Mouse (Mus musculus) hindbrain, embryonic 15.5 days (tissue): Measurements from ENCODE around the gene Nfkb1. TPM values are rescaled to one million over a fixed set of nuclear protein-coding genes. Genes with fewer than 3 reads are reported as not detected.

Source experiments
- ATAC-seq: fragments of 200-750 bp; cut with Nextera tagmentation; 2 replicates; pipeline ENCODE4 v1.8.0; 2017; ENCODE audit warnings: low read depth, moderate number of reproducible peaks, moderate TSS enrichment; ENCODE audit not compliant: low FRiP score
- H3K27ac ChIP-seq: fragments of 300-500 bp; sonication (generic); replicated peaks from 2 replicates; pipeline ENCODE4 v1.5.1; 2015; ENCODE audit warnings: mild to moderate bottlenecking, inconsistent platforms
- H3K27me3 ChIP-seq: fragments of 300-500 bp; sonication (generic); 2 replicates; pipeline ENCODE4 v1.6.1; 2015; ENCODE audit warnings: control low read depth, inconsistent platforms
- H3K36me3 ChIP-seq: fragments of 300-500 bp; sonication (generic); 2 replicates; pipeline ENCODE4 v1.6.1; 2015; ENCODE audit warnings: control low read depth, inconsistent platforms
- H3K4me1 ChIP-seq: fragments of 300-500 bp; sonication (generic); replicated peaks from 2 replicates; pipeline ENCODE4 v1.6.1; 2015; ENCODE audit warnings: control low read depth, inconsistent platforms
- H3K4me2 ChIP-seq: fragments of 300-500 bp; sonication (generic); 2 replicates; pipeline ENCODE4 v1.6.1; 2015; ENCODE audit warnings: moderate library complexity, mild to moderate bottlenecking, inconsistent platforms
- H3K4me3 ChIP-seq: fragments of 300-500 bp; sonication (generic); 2 replicates; pipeline ENCODE4 v1.5.1; 2015; ENCODE audit warnings: mild to moderate bottlenecking, inconsistent platforms
- H3K9ac ChIP-seq: fragments of 300-500 bp; sonication (generic); 2 replicates; pipeline ENCODE4 v1.6.1; 2015; ENCODE audit warnings: inconsistent platforms
- H3K9me3 ChIP-seq: fragments of 300-500 bp; sonication (generic); 2 replicates; pipeline ENCODE4 v1.6.1; 2016; ENCODE audit warnings: control low read depth, inconsistent platforms
- WGBS: fragments of 180-500 bp; shearing (Covaris S2); methylation state at CpG from one replicate; pipeline ENCODE4 v1.1.7; 2015; 5-methylcytosine and 5-hydroxymethylcytosine counted together
- polyA plus RNA-seq: library from polyadenylated mRNA; unstranded; fragments of >200 nt; fragmentation: Nextera tagmentation; extraction: Ambion mirVana; gene quantifications from 2 replicates; pipeline ENCODE4 v1.2.1, GENCODE M21; 2015

Gene Nfkb1
- polyA plus RNA-seq, 1 experiment from 2014 or later = 8.4 TPM

DNA sequence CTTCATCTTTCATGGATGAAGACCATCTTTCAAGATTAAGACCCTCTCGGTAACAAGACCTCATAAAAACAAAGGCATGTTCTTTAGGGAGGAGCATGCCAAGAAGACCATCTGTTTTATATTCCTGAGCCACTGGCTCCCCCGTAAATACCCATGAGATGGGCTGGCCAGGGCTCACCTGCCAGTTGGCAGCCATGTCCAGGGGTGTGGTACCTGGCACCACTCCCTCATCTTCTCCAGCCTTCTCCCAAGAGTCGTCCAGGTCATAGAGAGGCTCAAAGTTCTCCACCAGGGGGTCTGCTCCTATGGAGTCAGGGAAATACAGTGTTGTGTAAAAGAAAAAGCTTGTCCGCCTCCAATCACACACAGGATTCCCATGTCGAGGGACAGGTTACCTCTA is 100.0 kb downstream of the Nfkb1 start:
- ATAC-seq = no peak
- H3K27ac ChIP-seq = no peak overlapping the region
- H3K9ac ChIP-seq = no peak overlapping the region
- H3K4me2 ChIP-seq = no peak overlapping the region
- no peaks in the 10 kb centered on the region for H3K27me3 ChIP-seq
- H3K36me3 ChIP-seq = peaks cover 20% of the 10 kb centered on the region; the same call in 1 of the 2 replicates
- 67% methylated on average over 5 of the region's 5 CpGs for WGBS
- no peaks in the 10 kb centered on the region for H3K4me1 ChIP-seq
- H3K9me3 ChIP-seq = no peaks in the 10 kb centered on the region
- H3K4me3 ChIP-seq = no peak overlapping the region

DNA sequence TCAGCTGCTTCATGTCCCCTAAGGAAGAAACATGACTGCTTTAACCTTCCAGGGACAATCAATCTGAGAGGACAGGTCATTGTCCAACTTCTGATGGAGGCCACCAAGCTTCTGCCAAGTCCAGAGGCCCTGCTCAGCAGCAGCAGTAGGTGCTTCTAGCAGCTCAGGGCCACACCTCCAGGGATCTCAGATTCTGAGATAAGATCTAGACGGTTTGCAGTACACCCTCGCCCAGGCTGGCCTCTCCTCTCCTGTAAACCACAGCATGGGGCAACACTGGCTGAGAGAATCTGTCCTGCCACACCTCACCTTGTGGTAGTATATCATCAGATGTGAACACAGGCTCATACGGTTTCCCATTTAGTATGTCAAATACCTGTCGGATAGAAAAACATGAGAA is 100.9 kb downstream of the Nfkb1 start:
- H3K27me3 ChIP-seq = no peaks in the 10 kb centered on the region
- H3K36me3 ChIP-seq = peaks cover 20% of the 10 kb centered on the region; the same call in 1 of the 2 replicates
- no peaks in the 10 kb centered on the region for H3K4me1 ChIP-seq
- ATAC-seq = no peak
- no peaks in the 10 kb centered on the region for H3K9me3 ChIP-seq
- no peak overlapping the region for H3K9ac ChIP-seq
- H3K27ac ChIP-seq = no peak overlapping the region
- 83% methylated on average over 4 of the region's 4 CpGs for WGBS
- H3K4me2 ChIP-seq = no peak overlapping the region
- no peak overlapping the region for H3K4me3 ChIP-seq

DNA sequence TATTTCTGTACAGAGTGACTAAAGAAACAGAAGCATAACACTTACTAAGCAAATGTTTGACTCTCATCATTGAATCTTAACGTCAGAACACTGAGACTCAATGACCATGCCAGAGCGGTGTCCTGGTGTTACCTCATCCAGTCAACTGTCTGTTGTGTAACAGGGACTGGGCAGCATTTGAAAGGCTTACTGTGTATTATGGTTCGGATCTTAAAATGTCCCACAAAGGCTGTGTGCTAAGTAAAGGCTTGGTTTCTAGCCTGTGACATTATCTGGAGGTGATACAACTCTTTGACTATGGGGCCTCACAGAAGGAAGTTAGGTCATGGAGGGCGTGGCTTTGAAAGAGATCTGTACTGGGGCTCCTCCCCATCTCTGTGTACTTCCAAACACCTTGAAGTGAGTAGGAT is 104.9 kb downstream of the Nfkb1 start:
- H3K4me3 ChIP-seq = no peak overlapping the region
- WGBS = 89% methylated on average over 4 of the region's 4 CpGs
- peaks cover 16% of the 10 kb centered on the region; the same call in 1 of the 2 replicates for H3K36me3 ChIP-seq
- peaks cover 2% of the 10 kb centered on the region; the same call in 1 of the 2 replicates for H3K4me1 ChIP-seq
- no peak overlapping the region for H3K4me2 ChIP-seq
- ATAC-seq = no peak
- H3K9ac ChIP-seq = no peak overlapping the region
- no peaks in the 10 kb centered on the region for H3K9me3 ChIP-seq
- H3K27me3 ChIP-seq = no peaks in the 10 kb centered on the region
- H3K27ac ChIP-seq = no peak overlapping the region

DNA sequence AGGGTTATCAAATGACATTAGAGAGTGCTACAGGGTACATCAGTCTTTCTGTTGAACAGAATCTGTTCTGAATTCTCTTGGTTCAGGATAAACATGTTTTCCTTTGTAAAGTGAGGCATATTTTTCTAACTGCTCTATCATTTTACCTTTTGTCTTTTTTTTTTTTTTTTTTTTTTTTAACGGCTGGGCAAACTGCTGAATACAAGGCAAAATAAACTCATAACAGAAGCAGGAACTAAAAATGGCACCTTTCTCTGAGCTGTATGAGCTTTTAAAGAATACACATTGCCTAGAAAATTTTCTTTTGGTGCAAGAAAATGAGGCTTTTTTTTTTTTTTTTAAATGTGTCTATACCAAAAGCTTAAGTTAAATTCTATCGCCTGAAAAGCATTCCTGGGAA is 105.3 kb downstream of the Nfkb1 start:
- Histone ChIP-seq H3K4me3 (no peak overlapping the region), H3K36me3 (peaks cover 12% of the 10 kb centered on the region; the same call in 1 of the 2 replicates)

DNA sequence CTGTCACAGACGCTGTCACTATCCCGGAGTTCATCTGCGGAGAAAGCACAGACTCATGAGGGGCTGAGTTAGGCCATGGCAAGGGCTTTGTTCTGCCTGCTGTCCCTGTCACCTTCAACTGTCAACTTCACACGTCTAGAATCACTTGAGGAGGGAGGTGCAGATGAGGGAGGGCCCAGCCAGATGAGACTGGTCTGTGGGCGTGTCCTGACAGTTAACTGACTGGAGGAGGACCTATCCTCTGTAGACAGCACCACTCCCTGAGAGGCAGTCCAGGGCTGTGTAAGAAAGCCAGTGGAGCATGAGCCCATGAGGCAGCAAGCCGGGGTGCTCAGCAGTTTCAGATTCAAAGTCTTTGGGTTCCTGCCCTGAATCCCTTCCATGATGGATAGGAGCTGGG is 105.9 kb downstream of the Nfkb1 start:
- H3K36me3 ChIP-seq = peaks cover 12% of the 10 kb centered on the region; the same call in 1 of the 2 replicates
- ATAC-seq = 0 out of 2 replicates have a peak, but pooled peaks have one; percentile 52
- no peaks in the 10 kb centered on the region for H3K9me3 ChIP-seq
- WGBS = 60% methylated on average over 6 of the region's 6 CpGs
- no peak overlapping the region for H3K9ac ChIP-seq
- H3K4me1 ChIP-seq = peaks cover 5% of the 10 kb centered on the region; the same call in 1 of the 2 replicates
- H3K4me2 ChIP-seq = no peak overlapping the region
- H3K27ac ChIP-seq = no peak overlapping the region
- no peaks in the 10 kb centered on the region for H3K27me3 ChIP-seq
- no peak overlapping the region for H3K4me3 ChIP-seq

More for the DNA sequence above, 105.3 kb downstream of the Nfkb1 start:
- H3K4me2 ChIP-seq = no peak overlapping the region
- ATAC-seq = no peak
- peaks cover 5% of the 10 kb centered on the region; the same call in 1 of the 2 replicates for H3K4me1 ChIP-seq
- H3K9me3 ChIP-seq = no peaks in the 10 kb centered on the region
- 94% methylated on average over 2 of the region's 2 CpGs for WGBS
- no peak overlapping the region for H3K9ac ChIP-seq
- H3K27me3 ChIP-seq = no peaks in the 10 kb centered on the region
- no peak overlapping the region for H3K27ac ChIP-seq

DNA sequence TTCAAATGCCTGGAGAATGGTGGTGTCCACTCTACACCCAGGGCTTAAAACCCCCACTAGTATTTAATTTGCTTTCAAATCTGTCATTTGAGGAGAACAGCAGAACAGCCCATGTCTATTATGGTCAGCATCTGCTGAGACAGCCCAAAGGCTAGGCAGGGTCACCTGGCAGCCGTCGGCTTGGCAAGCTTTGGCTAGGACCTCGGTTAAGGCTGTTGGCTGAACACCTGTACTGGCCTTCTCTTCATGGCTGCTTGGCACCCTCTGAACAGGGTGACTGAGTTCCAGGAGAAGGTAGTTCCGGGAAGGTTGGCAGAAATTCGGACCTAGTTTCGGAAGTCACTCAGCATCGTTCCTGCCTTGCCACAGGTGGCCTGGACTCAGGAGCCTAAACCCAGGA is 109.1 kb downstream of the Nfkb1 start:
- Histone ChIP-seq H3K4me2 (no peak overlapping the region), H3K9me3 (no peaks in the 10 kb centered on the region), H3K27ac (no peak overlapping the region), H3K4me1 (peaks cover 5% of the 10 kb centered on the region; the same call in 1 of the 2 replicates), H3K27me3 (no peaks in the 10 kb centered on the region), H3K9ac (no peak overlapping the region), H3K36me3 (0 out of 2 replicates have a peak, but pooled peaks cover 4% of the 10 kb centered on the region), H3K4me3 (no peak overlapping the region)
- no peak for ATAC-seq
- WGBS = 82% methylated on average over 7 of the region's 7 CpGs

DNA sequence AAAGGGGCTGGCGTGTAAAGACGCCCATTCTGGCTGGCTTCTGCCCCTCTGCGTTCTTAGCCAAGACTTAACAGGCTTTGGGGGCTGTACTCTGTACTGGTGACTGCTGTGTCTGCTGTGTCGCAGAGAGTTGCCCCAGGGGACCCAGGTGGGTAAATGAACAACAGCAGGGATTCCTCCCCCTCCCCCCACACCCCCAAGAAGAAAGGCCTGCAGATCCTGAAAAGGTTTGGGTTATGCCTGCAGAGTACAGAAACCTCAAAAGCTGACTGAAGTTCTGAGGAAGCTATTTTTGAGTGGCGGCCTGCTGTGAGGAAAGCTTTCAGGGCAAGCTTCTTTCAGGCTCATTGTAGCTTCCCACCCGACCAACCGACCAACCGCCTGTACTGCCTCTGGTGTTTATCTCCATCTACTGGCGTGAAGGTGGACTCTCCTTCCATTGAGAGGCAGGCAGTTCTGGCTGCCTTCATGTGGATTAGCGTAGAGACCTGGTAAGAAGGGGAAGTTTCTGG is 109.7 kb downstream of the Nfkb1 start:
- Histone ChIP-seq H3K4me1 (peaks cover 5% of the 10 kb centered on the region; the same call in 1 of the 2 replicates), H3K9ac (no peak overlapping the region), H3K27me3 (no peaks in the 10 kb centered on the region), H3K27ac (no peak overlapping the region), H3K4me3 (no peak overlapping the region), H3K9me3 (no peaks in the 10 kb centered on the region), H3K36me3 (0 out of 2 replicates have a peak, but pooled peaks cover 2% of the 10 kb centered on the region), H3K4me2 (no peak overlapping the region)
- peak; percentile 65; the same call in 1 of the 2 replicates for ATAC-seq
- 12% methylated on average over 10 of the region's 10 CpGs for WGBS

DNA sequence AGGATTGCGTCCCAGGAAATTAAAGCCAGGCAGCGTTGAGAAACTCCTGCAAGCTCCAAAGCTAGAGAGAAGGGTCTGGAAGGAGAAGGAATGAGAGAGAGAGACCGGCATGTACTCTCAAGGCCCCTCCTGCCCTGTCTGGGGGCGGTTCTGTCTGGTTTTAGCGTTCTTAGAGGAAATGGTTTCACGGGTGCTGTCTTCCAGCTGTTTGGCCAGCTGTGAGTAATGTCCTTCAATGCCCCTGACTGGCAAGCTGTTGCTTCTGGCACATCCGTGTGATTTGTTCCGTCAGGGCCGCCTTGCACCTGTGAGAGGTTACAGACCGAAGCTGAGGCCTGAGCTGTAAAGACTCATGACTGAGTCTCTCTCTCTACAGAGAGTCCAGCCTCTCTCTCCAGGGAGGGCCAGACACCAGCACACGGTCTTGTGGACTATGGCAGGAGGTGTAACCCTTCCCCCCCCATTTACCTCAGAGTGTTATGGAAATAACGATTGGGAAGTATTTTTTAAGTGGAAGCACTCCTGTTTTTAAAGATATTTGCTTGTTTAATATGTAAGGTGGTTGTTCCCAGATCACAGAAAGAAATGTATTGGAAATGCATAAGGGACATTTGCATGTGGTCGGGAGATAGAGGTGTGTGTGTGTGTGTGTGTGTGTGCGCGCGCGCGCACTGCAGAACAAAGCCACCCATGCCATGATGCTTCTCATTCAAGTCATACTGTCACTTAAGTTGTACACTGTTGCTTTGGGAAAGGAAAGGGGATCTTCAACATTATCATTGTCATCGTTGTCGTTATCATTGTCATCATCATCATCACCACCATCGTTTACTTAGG is 110.7 kb downstream of the Nfkb1 start:
- Histone ChIP-seq H3K27ac (no peak overlapping the region), H3K27me3 (no peaks in the 10 kb centered on the region), H3K4me2 (no peak overlapping the region), H3K36me3 (no peaks in the 10 kb centered on the region), H3K4me3 (no peak overlapping the region), H3K9ac (no peak overlapping the region), H3K4me1 (peaks cover 5% of the 10 kb centered on the region; the same call in 1 of the 2 replicates), H3K9me3 (no peaks in the 10 kb centered on the region)
- ATAC-seq = no peak
- WGBS = 82% methylated on average over 21 of the region's 21 CpGs

DNA sequence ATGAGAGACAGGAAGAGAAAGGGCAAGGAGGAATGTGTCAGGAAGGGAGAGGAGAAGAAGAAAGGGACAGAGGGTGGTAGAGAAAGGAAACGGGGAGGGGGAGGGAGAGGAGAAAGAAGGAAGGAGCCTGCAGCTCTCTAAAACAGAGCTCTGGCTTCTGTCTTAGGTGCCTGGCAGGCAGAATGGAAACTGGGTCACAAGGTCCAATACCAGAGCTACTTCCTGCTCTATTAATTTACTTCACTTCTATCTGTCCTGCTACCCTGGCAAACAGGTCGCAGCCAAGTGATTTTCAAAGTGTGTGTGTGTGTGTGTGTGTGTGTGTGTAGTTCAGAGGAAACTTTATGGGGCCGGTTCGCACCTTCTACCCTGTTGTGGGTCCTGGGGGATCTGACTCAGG is 112.2 kb downstream of the Nfkb1 start:
- no peaks in the 10 kb centered on the region for H3K36me3 ChIP-seq
- WGBS = 73% methylated on average over 4 of the region's 4 CpGs
- ATAC-seq = no peak
- no peaks in the 10 kb centered on the region for H3K9me3 ChIP-seq
- no peak overlapping the region for H3K4me2 ChIP-seq
- H3K27me3 ChIP-seq = no peaks in the 10 kb centered on the region
- H3K9ac ChIP-seq = no peak overlapping the region
- no peak overlapping the region for H3K4me3 ChIP-seq
- peaks cover 5% of the 10 kb centered on the region; the same call in 1 of the 2 replicates for H3K4me1 ChIP-seq
- H3K27ac ChIP-seq = no peak overlapping the region

DNA sequence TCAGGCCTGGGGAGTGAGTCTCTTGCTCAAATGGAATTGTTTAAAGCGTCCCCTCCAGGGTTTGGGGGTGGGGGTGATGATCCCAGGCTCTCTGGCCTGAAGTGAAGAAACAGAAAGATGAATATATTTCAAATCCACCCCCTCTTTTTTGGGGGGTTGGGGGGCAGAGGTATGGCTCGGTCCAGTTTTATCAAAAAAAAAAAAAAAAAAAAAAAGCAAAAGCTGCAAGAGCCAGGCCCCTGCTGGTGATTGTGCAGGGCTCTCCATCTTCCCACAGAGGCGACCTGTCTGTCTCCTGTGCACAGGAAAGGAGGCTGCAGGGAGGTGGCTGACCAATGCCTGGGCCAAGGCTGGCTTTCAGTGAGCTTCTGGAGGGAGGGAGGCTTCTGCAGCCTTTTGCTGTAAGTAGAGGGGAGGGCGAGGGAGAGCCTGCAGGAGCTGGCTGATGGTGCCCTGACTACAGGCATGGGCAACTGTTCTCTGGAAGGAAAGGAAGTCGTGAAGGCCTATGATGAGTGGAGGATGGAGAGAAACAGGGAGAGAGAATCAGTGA is 112.7 kb downstream of the Nfkb1 start:
- no peak overlapping the region for H3K4me3 ChIP-seq
- WGBS = 59% methylated on average over 5 of the region's 5 CpGs
- H3K4me1 ChIP-seq = peaks cover 5% of the 10 kb centered on the region; the same call in 1 of the 2 replicates
- no peak overlapping the region for H3K27ac ChIP-seq
- no peaks in the 10 kb centered on the region for H3K36me3 ChIP-seq
- H3K9me3 ChIP-seq = no peaks in the 10 kb centered on the region
- ATAC-seq = no peak
- H3K4me2 ChIP-seq = no peak overlapping the region
- H3K9ac ChIP-seq = no peak overlapping the region
- no peaks in the 10 kb centered on the region for H3K27me3 ChIP-seq

DNA sequence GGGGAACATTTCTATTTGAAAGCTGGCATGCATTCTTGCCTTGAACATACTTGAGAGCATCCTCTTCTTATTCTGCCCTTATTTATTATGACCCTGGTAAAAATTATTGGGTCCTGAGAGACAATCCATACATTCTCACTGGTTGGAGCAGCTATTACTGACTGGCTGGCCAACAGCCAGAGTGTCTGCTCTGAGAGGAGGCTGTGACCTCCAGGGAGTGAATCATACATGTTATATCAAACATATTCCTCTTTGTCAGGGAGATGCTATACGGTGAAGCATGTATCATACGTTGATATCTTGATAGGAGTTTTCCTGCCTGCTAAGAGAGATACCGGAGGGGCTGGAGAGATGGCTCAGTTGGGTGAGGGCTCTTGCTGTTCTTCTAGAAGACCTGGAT is 116.2 kb downstream of the Nfkb1 start:
- no peak overlapping the region for H3K4me2 ChIP-seq
- no peak overlapping the region for H3K4me3 ChIP-seq
- no peak overlapping the region for H3K27ac ChIP-seq
- 84% methylated on average over 3 of the region's 3 CpGs for WGBS
- H3K4me1 ChIP-seq = no peaks in the 10 kb centered on the region
- H3K27me3 ChIP-seq = no peaks in the 10 kb centered on the region
- H3K9me3 ChIP-seq = no peaks in the 10 kb centered on the region
- H3K36me3 ChIP-seq = no peaks in the 10 kb centered on the region
- ATAC-seq = no peak
- no peak overlapping the region for H3K9ac ChIP-seq

DNA sequence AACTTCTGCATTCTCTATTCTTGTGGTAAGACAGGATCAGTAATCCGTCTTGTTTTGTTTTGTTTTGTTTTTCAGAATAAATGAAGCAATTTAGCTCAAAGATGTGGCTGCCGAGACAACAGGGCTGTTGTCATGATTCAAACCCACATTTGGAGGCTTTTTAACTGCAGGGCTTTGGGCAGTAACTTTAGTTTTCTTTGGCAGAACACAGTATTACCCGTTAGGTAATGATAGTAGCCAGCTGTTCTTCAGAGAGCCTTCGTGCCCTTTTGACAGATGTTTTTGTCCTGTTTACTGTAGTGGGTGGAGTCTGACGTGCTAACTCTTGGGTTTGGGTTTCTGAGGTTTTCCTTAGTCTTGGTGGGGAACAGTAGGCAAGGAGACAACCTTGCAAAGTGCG is 118.3 kb downstream of the Nfkb1 start:
- H3K4me1 ChIP-seq = no peaks in the 10 kb centered on the region
- ATAC-seq = no peak

More for the DNA sequence above, 118.3 kb downstream of the Nfkb1 start:
- no peaks in the 10 kb centered on the region for H3K9me3 ChIP-seq
- no peak overlapping the region for H3K27ac ChIP-seq
- H3K9ac ChIP-seq = no peak overlapping the region
- H3K27me3 ChIP-seq = no peaks in the 10 kb centered on the region
- WGBS = 60% methylated on average over 6 of the region's 6 CpGs
- no peak overlapping the region for H3K4me2 ChIP-seq
- H3K4me3 ChIP-seq = no peak overlapping the region
- H3K36me3 ChIP-seq = no peaks in the 10 kb centered on the region
